Mouse (Mus musculus): ENCODE results near the gene Yif1b. TPM values are rescaled to one million over a fixed set of nuclear protein-coding genes. Genes with fewer than 3 reads are reported as not detected.

Gene Yif1b
- polyA plus RNA-seq, 1 experiment from 2014 or later: 143 TPM

GRCm38 (mm10) chr7:29214236-29214635, 23.9 kb upstream of the Yif1b start:
- H3K27ac ChIP-seq (ENCODE audit: low read length): no peak overlapping the region
- H3K4me3 ChIP-seq (ENCODE audit: low read length): no peak overlapping the region
- no peaks in the 10 kb centered on the region for H3K27me3 ChIP-seq (ENCODE audit: insufficient read depth, low read length)
- peaks cover 28% of the 10 kb centered on the region for H3K9me3 ChIP-seq (ENCODE audit: low read length)
- no peak overlapping the region for H3K9ac ChIP-seq (replicated peaks; ENCODE audit: low read length)
- peak overlapping the region; percentile 36; the same call in 1 of the 2 replicates for H3K4me2 ChIP-seq (replicated peaks; ENCODE audit: low read depth, low read length)
- peaks cover 14% of the 10 kb centered on the region; the same call in 1 of the 2 replicates for H3K4me1 ChIP-seq (ENCODE audit: insufficient read depth, low read length)
- 54% methylated on average over 2 of the region's 2 CpGs for WGBS
- no peak for ATAC-seq (ENCODE audit: low FRiP score, low TSS enrichment)
- 0 out of 2 replicates have a peak, but pooled peaks cover 4% of the 10 kb centered on the region for H3K36me3 ChIP-seq (ENCODE audit: insufficient read depth, low read length)

- ATAC-seq (ENCODE audit: low FRiP score, low TSS enrichment): no peak
- peaks cover 34% of the 10 kb centered on the region for H3K9me3 ChIP-seq (ENCODE audit: low read length)
- 0 out of 2 replicates have a peak, but pooled peaks cover 6% of the 10 kb centered on the region for H3K36me3 ChIP-seq (ENCODE audit: insufficient read depth, low read length)
- H3K4me1 ChIP-seq (ENCODE audit: insufficient read depth, low read length): peaks cover 14% of the 10 kb centered on the region; the same call in 1 of the 2 replicates
- no peak overlapping the region for H3K4me3 ChIP-seq (ENCODE audit: low read length)
- WGBS: 49% methylated on average over 15 of the region's 15 CpGs
- H3K27me3 ChIP-seq (ENCODE audit: insufficient read depth, low read length): no peaks in the 10 kb centered on the region
- no peak overlapping the region for H3K27ac ChIP-seq (ENCODE audit: low read length)
- H3K4me2 ChIP-seq (replicated peaks; ENCODE audit: low read depth, low read length): no peak overlapping the region
- no peak overlapping the region for H3K9ac ChIP-seq (replicated peaks; ENCODE audit: low read length)
These were observed 23.3 kb upstream of the Yif1b start for GRCm38 (mm10) chr7:29214846-29215245.

- H3K27ac ChIP-seq (ENCODE audit: low read length): no peak overlapping the region
- H3K4me2 ChIP-seq (replicated peaks; ENCODE audit: low read depth, low read length): peak overlapping the region; percentile 35
- peak overlapping the region; percentile 11; the same call in 1 of the 2 replicates for H3K4me3 ChIP-seq (ENCODE audit: low read length)
- H3K27me3 ChIP-seq (ENCODE audit: insufficient read depth, low read length): no peaks in the 10 kb centered on the region
- ATAC-seq (ENCODE audit: low FRiP score, low TSS enrichment): 0 out of 2 replicates have a peak, but pooled peaks have one; percentile 55
- peak overlapping the region; percentile 15; the same call in 1 of the 2 replicates for H3K9ac ChIP-seq (replicated peaks; ENCODE audit: low read length)
- WGBS: 17% methylated on average over 16 of the region's 16 CpGs
- H3K9me3 ChIP-seq (ENCODE audit: low read length): peaks cover 9% of the 10 kb centered on the region
- 0 out of 2 replicates have a peak, but pooled peaks cover 6% of the 10 kb centered on the region for H3K36me3 ChIP-seq (ENCODE audit: insufficient read depth, low read length)
- H3K4me1 ChIP-seq (ENCODE audit: insufficient read depth, low read length): peaks cover 10% of the 10 kb centered on the region
These were observed 13.3 kb upstream of the Yif1b start for GRCm38 (mm10) chr7:29224756-29225394.

GRCm38 (mm10) chr7:29225520-29225919, 12.6 kb upstream of the Yif1b start:
- Histone ChIP-seq H3K4me2 (replicated peaks; ENCODE audit: low read depth, low read length) (peak overlapping the region; percentile 35; the same call in 1 of the 2 replicates), H3K36me3 (ENCODE audit: insufficient read depth, low read length) (no peaks in the 10 kb centered on the region), H3K27ac (ENCODE audit: low read length) (no peak overlapping the region), H3K27me3 (ENCODE audit: insufficient read depth, low read length) (peaks cover 1% of the 10 kb centered on the region; the same call in 1 of the 2 replicates), H3K9me3 (ENCODE audit: low read length) (peaks cover 3% of the 10 kb centered on the region), H3K4me3 (ENCODE audit: low read length) (no peak overlapping the region), H3K9ac (replicated peaks; ENCODE audit: low read length) (no peak overlapping the region), H3K4me1 (ENCODE audit: insufficient read depth, low read length) (peaks cover 10% of the 10 kb centered on the region)
- 69% methylated on average over 13 of the region's 13 CpGs for WGBS
- ATAC-seq (ENCODE audit: low FRiP score, low TSS enrichment): no peak

- Histone ChIP-seq H3K4me2 (replicated peaks; ENCODE audit: low read depth, low read length) (no peak overlapping the region), H3K36me3 (ENCODE audit: insufficient read depth, low read length) (no peaks in the 10 kb centered on the region), H3K4me3 (ENCODE audit: low read length) (no peak overlapping the region), H3K9me3 (ENCODE audit: low read length) (no peaks in the 10 kb centered on the region), H3K27me3 (ENCODE audit: insufficient read depth, low read length) (peaks cover 22% of the 10 kb centered on the region), H3K4me1 (ENCODE audit: insufficient read depth, low read length) (peaks cover 16% of the 10 kb centered on the region), H3K27ac (ENCODE audit: low read length) (no peak overlapping the region), H3K9ac (replicated peaks; ENCODE audit: low read length) (no peak overlapping the region)
- ATAC-seq (ENCODE audit: low FRiP score, low TSS enrichment): no peak
- 77% methylated on average over 4 of the region's 4 CpGs for WGBS
These were observed 9.9 kb upstream of the Yif1b start for GRCm38 (mm10) chr7:29228202-29228601.

GRCm38 (mm10) chr7:29230560-29230959, 7.6 kb upstream of the Yif1b start:
- no peak overlapping the region for H3K27ac ChIP-seq (ENCODE audit: low read length)
- whole genome bisulfite sequencing: 43% methylated on average over 3 of the region's 3 CpGs
- no peak overlapping the region; the same call in 1 of the 2 replicates for H3K4me2 ChIP-seq (replicated peaks; ENCODE audit: low read depth, low read length)
- peaks cover 22% of the 10 kb centered on the region for H3K27me3 ChIP-seq (ENCODE audit: insufficient read depth, low read length)
- peaks cover 7% of the 10 kb centered on the region for H3K4me1 ChIP-seq (ENCODE audit: insufficient read depth, low read length)
- ATAC-seq (ENCODE audit: low FRiP score, low TSS enrichment): no peak
- no peaks in the 10 kb centered on the region for H3K36me3 ChIP-seq (ENCODE audit: insufficient read depth, low read length)
- no peak overlapping the region for H3K9ac ChIP-seq (replicated peaks; ENCODE audit: low read length)
- no peaks in the 10 kb centered on the region for H3K9me3 ChIP-seq (ENCODE audit: low read length)
- H3K4me3 ChIP-seq (ENCODE audit: low read length): no peak overlapping the region

- H3K9me3 ChIP-seq (ENCODE audit: low read length): no peaks in the 10 kb centered on the region
- peak overlapping the region; percentile 62 for H3K4me3 ChIP-seq (ENCODE audit: low read length)
- peak overlapping the region; percentile 96 for H3K4me2 ChIP-seq (replicated peaks; ENCODE audit: low read depth, low read length)
- ATAC-seq (ENCODE audit: low FRiP score, low TSS enrichment): 0 out of 2 replicates have a peak, but pooled peaks have one; percentile 4
- 0 out of 2 replicates have a peak overlapping the region, but pooled peaks have one; percentile 8 for H3K27ac ChIP-seq (ENCODE audit: low read length)
- WGBS: 55% methylated on average over 3 of the region's 3 CpGs
- H3K27me3 ChIP-seq (ENCODE audit: insufficient read depth, low read length): peaks cover 22% of the 10 kb centered on the region
- H3K9ac ChIP-seq (replicated peaks; ENCODE audit: low read length): peak overlapping the region; percentile 76
- H3K36me3 ChIP-seq (ENCODE audit: insufficient read depth, low read length): no peaks in the 10 kb centered on the region
- H3K4me1 ChIP-seq (ENCODE audit: insufficient read depth, low read length): peaks cover 6% of the 10 kb centered on the region; the same call in 1 of the 2 replicates
These were observed 6.6 kb upstream of the Yif1b start for GRCm38 (mm10) chr7:29231517-29231916.

- Histone ChIP-seq H3K27ac (ENCODE audit: low read length) (0 out of 2 replicates have a peak within 1 kb of the TSS, but pooled peaks have one; percentile 8), H3K4me1 (ENCODE audit: insufficient read depth, low read length) (peaks cover 6% of the 10 kb centered on the region; the same call in 1 of the 2 replicates), H3K4me3 (ENCODE audit: low read length) (peak within 1 kb of the TSS; percentile 62), H3K27me3 (ENCODE audit: insufficient read depth, low read length) (peaks cover 22% of the 10 kb centered on the region), H3K4me2 (replicated peaks; ENCODE audit: low read depth, low read length) (peak within 1 kb of the TSS; percentile 96), H3K36me3 (ENCODE audit: insufficient read depth, low read length) (no peaks in the 10 kb centered on the region), H3K9me3 (ENCODE audit: low read length) (no peaks in the 10 kb centered on the region), H3K9ac (replicated peaks; ENCODE audit: low read length) (peak within 1 kb of the TSS; percentile 76)
- ATAC-seq (ENCODE audit: low FRiP score, low TSS enrichment): peak; percentile 28; the same call in 1 of the 2 replicates
- WGBS: 1% methylated on average over 62 of the region's 62 CpGs
These were observed 5.7 kb upstream of the Yif1b start, which contains the start of gene Kcnk6 for GRCm38 (mm10) chr7:29232247-29233013. Gene Kcnk6, minus strand, starts transcription at chr7:29232515.

GRCm38 (mm10) chr7:29233745-29234144, 4.4 kb upstream of the Yif1b start:
- no peak overlapping the region for H3K4me3 ChIP-seq (ENCODE audit: low read length)
- peaks cover 8% of the 10 kb centered on the region for H3K4me1 ChIP-seq (ENCODE audit: insufficient read depth, low read length)
- no peaks in the 10 kb centered on the region for H3K36me3 ChIP-seq (ENCODE audit: insufficient read depth, low read length)
- H3K9me3 ChIP-seq (ENCODE audit: low read length): no peaks in the 10 kb centered on the region
- no peak overlapping the region for H3K27ac ChIP-seq (ENCODE audit: low read length)
- no peak for ATAC-seq (ENCODE audit: low FRiP score, low TSS enrichment)
- no peak overlapping the region for H3K9ac ChIP-seq (replicated peaks; ENCODE audit: low read length)
- H3K4me2 ChIP-seq (replicated peaks; ENCODE audit: low read depth, low read length): no peak overlapping the region
- 74% methylated on average over 6 of the region's 6 CpGs for WGBS
- peaks cover 22% of the 10 kb centered on the region for H3K27me3 ChIP-seq (ENCODE audit: insufficient read depth, low read length)
